Mouse (Mus musculus) stomach, embryonic 16.5 days (tissue): ENCODE measurements around the gene Srp68. TPM values are rescaled to one million over a fixed set of nuclear protein-coding genes. Genes with fewer than 3 reads are reported as not detected.

ENCODE experiments used
- ATAC-seq: fragments of 200-750 bp; cut with Nextera tagmentation; 2 replicates; pipeline ENCODE4 v1.8.0; 2017; ENCODE audit warnings: moderate number of reproducible peaks, moderate TSS enrichment; ENCODE audit not compliant: insufficient read depth, low FRiP score
- H3K27ac ChIP-seq: fragments of 300-500 bp; sonication (generic); 2 replicates; pipeline ENCODE4 v1.5.1; 2014; ENCODE audit warnings: low read length
- H3K27me3 ChIP-seq: fragments of 300-500 bp; sonication (generic); 2 replicates; pipeline ENCODE4 v1.6.1; 2014; ENCODE audit warnings: low read length, control low read depth, mixed read lengths; ENCODE audit not compliant: control insufficient read depth, insufficient read depth
- H3K36me3 ChIP-seq: fragments of 300-500 bp; sonication (generic); 2 replicates; pipeline ENCODE4 v1.6.1; 2014; ENCODE audit warnings: low read length; ENCODE audit not compliant: control insufficient read depth, insufficient read depth
- H3K4me1 ChIP-seq: fragments of 300-500 bp; sonication (generic); 2 replicates; pipeline ENCODE4 v1.6.1; 2014; ENCODE audit warnings: low read length, control low read depth, mixed read lengths; ENCODE audit not compliant: control insufficient read depth, insufficient read depth
- H3K4me2 ChIP-seq: fragments of 300-500 bp; sonication (generic); 2 replicates; pipeline ENCODE4 v1.6.1; 2014; ENCODE audit warnings: low read depth, low read length, mixed read lengths
- H3K4me3 ChIP-seq: fragments of 300-500 bp; sonication (generic); replicated peaks from 2 replicates; pipeline ENCODE4 v1.5.1; 2014; ENCODE audit warnings: mild to moderate bottlenecking, low read length
- H3K9ac ChIP-seq: fragments of 300-500 bp; sonication (generic); 2 replicates; pipeline ENCODE4 v1.6.1; 2014; ENCODE audit warnings: low read length
- H3K9me3 ChIP-seq: fragments of 300-500 bp; sonication (generic); replicated peaks from 2 replicates; pipeline ENCODE4 v1.6.1; 2016; ENCODE audit warnings: low read length, control low read depth; ENCODE audit not compliant: control insufficient read depth
- whole genome bisulfite sequencing: fragments of 180-500 bp; shearing (Covaris S2); extraction: QIAGEN DNeasy Blood & Tissue Kit; methylation state at CpG from one replicate; pipeline ENCODE4 v1.1.7; 2014; 5-methylcytosine and 5-hydroxymethylcytosine counted together
- polyA plus RNA-seq: library from polyadenylated mRNA; unstranded; fragments of >200 nt; fragmentation: Nextera tagmentation; extraction: Ambion mirVana; gene quantifications from 2 replicates; pipeline ENCODE4 v1.2.1, GENCODE M21; 2015

Srp68 gene
- polyA plus RNA-seq, 1 experiment from 2014 or later, result 89.4 TPM

DNA sequence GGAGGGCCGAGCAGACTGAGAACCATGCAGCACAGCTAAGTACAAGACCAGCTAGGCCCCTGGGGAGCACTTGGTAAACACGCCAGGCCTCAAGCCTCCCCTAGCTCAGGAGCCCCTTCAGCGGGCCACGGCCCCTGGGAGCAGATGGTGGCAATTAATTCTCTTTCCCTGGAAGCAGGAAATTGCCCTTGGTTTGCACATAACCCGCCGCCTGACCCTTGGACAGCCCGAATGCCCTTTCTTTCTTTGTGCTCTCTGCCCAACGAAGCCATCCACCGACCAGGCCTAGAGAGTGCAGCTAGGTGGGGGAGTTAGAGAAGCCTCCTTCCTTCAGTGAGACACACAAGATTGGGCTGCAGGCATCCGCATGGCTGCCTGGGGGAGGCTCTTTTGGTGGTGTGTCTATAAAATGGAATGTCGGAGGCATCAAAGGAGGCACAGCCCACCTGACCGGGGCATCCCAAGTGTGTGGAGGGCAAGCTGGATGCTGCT, 32.2 kb downstream of the Srp68 start:
- no peak overlapping the region for H3K4me2 ChIP-seq
- peak overlapping the region; percentile 47 for H3K9ac ChIP-seq
- H3K27ac ChIP-seq, result no peak overlapping the region
- no peaks in the 10 kb centered on the region for H3K9me3 ChIP-seq
- peaks cover 5% of the 10 kb centered on the region for H3K27me3 ChIP-seq
- H3K4me1 ChIP-seq, result peaks cover 4% of the 10 kb centered on the region; the same call in 1 of the 2 replicates
- no peak overlapping the region for H3K4me3 ChIP-seq
- 45% methylated on average over 12 of the region's 12 CpGs for WGBS
- peaks cover 24% of the 10 kb centered on the region for H3K36me3 ChIP-seq
- ATAC-seq, result no peak

DNA sequence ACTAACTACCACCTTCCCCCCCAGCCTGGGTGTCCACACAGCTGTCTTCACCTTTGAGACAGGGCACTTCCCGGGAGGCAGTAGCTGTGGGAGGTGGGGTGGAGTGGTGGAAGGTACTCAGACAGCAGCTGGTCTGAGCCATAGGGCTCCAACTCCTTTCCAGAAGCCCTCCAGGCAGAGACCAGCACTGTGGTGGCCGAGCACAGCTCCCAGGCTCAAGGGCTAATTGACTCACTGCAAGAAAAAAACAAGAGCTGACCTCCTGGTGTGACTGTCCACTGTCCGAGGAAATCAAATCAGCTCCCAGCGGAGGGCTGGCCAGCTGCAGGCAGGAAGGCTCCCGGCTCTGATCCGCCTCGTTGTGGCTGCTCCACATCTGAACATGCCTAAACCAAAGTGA, 34.2 kb downstream of the Srp68 start:
- Histone ChIP-seq H3K27ac (no peak overlapping the region), H3K4me1 (peaks cover 4% of the 10 kb centered on the region; the same call in 1 of the 2 replicates), H3K4me3 (no peak overlapping the region), H3K36me3 (peaks cover 9% of the 10 kb centered on the region; the same call in 1 of the 2 replicates), H3K9ac (no peak overlapping the region), H3K27me3 (peaks cover 5% of the 10 kb centered on the region), H3K4me2 (no peak overlapping the region), H3K9me3 (no peaks in the 10 kb centered on the region)
- WGBS, result 54% methylated on average over 7 of the region's 7 CpGs
- no peak for ATAC-seq

DNA sequence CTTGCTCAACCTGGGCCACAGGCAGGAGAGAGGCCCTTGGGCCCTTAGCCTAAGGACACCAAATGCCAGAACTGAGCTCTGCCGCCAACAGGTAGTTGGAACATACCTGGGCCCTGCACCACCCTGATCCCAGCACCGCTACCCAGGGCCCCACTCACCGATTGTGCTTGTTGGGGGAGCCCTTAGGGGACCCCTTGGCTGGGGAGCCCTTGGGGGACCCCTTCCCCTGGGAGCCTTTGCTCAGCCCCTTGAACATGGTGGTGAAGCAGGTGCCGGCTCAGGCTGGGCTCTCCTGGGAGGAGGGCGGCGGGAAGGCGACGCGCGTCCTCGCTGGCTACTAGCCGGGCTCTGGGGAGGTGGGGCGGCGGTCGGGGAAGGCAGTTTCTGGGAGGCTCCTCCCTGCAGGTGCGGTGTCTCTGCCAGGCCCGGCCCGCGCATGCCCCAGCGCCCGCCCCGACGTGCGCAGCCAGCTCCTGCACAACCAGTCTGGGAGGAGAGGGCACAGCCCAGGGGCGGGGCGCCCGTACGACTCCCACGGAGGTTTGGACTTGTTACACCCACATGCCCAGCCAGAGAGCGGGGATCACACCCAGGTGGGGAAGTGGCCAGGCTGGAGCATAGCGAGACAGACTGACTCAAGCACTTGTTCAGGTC, 36.1 kb downstream of the Srp68 start, which contains the start of gene Evpl:
Gene Evpl, minus strand, starts transcription at position 336 of the 654 bp plus-strand sequence.
- Histone ChIP-seq H3K36me3 (no peaks in the 10 kb centered on the region), H3K9ac (peak within 1 kb of the TSS; percentile 76), H3K4me2 (peak within 1 kb of the TSS; percentile 49), H3K4me1 (peaks cover 4% of the 10 kb centered on the region; the same call in 1 of the 2 replicates), H3K27me3 (peaks cover 5% of the 10 kb centered on the region), H3K9me3 (no peaks in the 10 kb centered on the region), H3K4me3 (peak within 1 kb of the TSS; percentile 53), H3K27ac (peak within 1 kb of the TSS; percentile 84)
- WGBS, result 7% methylated on average over 31 of the region's 31 CpGs
- peak; percentile 95 for ATAC-seq

DNA sequence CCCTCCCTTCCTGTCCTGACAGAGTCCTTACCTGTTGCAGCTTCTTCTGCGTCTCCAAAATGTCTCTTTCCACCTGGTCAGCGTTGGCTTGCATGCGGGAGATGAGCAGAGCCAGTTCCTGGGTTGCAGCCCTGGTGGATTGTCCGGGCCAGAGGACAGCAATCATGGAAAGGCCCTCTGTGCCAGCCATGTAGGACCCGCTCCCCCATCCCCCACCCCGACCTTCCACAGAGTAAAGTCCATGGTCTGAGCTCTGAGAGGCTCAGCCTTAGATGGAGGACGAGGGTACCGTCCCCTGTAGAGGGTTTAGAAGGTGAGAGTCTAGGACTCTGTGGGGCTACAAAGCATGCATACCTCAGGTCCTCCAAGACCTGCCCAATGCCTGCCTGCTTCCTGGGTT, 39.1 kb downstream of the Srp68 start:
- ATAC-seq, result no peak
- Histone ChIP-seq H3K9me3 (no peaks in the 10 kb centered on the region), H3K27me3 (peaks cover 5% of the 10 kb centered on the region), H3K4me2 (no peak overlapping the region), H3K27ac (no peak overlapping the region), H3K4me1 (peaks cover 4% of the 10 kb centered on the region; the same call in 1 of the 2 replicates), H3K4me3 (no peak overlapping the region), H3K36me3 (no peaks in the 10 kb centered on the region), H3K9ac (no peak overlapping the region)
- 87% methylated on average over 8 of the region's 8 CpGs for WGBS

DNA sequence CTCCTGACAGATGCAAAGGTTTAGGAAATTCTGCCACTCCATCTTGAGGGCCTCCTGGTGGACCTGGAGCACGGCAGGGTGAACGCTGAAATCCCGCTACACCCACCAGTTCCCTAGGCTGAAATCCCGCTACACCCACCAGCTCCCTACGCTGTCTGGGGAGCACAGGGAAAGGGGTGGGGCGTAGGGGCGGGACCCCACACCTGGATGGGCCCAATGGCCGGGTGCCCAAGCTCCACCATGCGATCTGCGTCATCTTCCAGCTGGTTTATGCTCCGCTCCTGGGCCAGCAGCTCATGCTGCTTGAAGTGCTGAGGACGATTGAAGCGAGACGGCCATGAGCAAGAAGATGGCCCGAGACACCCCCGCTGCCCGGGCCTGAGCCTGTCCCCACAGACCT, 41.6 kb downstream of the Srp68 start:
- ATAC-seq, result no peak
- no peaks in the 10 kb centered on the region for H3K36me3 ChIP-seq
- no peak overlapping the region for H3K27ac ChIP-seq
- H3K4me2 ChIP-seq, result no peak overlapping the region
- H3K9ac ChIP-seq, result peak overlapping the region; percentile 38; the same call in 1 of the 2 replicates
- H3K4me1 ChIP-seq, result peaks cover 10% of the 10 kb centered on the region
- no peaks in the 10 kb centered on the region for H3K9me3 ChIP-seq
- H3K4me3 ChIP-seq, result no peak overlapping the region
- H3K27me3 ChIP-seq, result no peaks in the 10 kb centered on the region
- 30% methylated on average over 17 of the region's 17 CpGs for WGBS

DNA sequence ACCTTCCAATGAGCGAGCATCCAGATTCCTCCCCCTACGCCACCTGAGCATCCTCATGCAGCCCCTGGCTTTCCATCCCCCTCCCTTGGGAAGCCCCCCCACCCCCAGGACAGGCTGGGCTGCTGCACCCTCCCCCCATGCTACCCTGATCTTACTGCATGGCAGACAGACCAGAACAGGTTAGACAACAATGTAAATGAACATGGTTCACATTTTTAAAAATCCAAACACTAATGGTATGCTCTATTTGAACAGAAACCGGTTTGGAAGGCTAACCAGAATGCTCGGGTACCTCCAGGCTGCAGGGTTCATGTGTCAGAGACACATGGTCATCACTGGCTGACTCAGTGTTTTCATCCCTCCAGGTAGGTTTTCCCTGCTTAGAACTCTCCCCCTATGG, 45.3 kb downstream of the Srp68 start:
- ATAC-seq, result no peak; the same call in 1 of the 2 replicates
- peak overlapping the region; percentile 44 for H3K27ac ChIP-seq
- H3K9ac ChIP-seq, result no peak overlapping the region
- no peak overlapping the region for H3K4me3 ChIP-seq
- peaks cover 10% of the 10 kb centered on the region; the same call in 1 of the 2 replicates for H3K4me1 ChIP-seq
- 56% methylated on average over 4 of the region's 4 CpGs for WGBS
- H3K36me3 ChIP-seq, result no peaks in the 10 kb centered on the region; the same call in 1 of the 2 replicates
- no peak overlapping the region for H3K4me2 ChIP-seq
- H3K27me3 ChIP-seq, result 0 out of 2 replicates have a peak, but pooled peaks cover 3% of the 10 kb centered on the region
- H3K9me3 ChIP-seq, result no peaks in the 10 kb centered on the region

DNA sequence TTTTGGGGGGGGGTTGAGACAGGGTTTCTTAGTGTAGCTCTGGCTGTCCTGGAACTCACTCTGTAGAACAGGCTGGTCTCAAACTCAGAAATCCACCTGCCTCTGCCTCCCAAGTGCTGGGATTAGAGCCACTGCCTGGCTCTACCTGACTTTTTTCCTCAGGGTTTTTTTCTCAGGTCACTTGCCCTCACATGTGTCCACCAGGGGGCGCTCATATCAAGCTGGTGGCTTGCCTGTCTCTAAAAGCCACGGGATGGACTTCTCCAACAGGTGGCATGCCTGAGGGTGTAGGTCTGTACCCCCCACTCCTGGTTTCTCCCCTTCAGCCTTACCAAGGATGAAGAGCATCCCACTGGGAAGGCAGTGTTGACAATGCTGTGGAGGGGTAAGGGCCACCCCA, 47.6 kb downstream of the Srp68 start:
- no peak for ATAC-seq
- Histone ChIP-seq H3K36me3 (no peaks in the 10 kb centered on the region; the same call in 1 of the 2 replicates), H3K9ac (no peak overlapping the region), H3K4me1 (peaks cover 10% of the 10 kb centered on the region), H3K4me2 (no peak overlapping the region), H3K9me3 (no peaks in the 10 kb centered on the region), H3K27me3 (peaks cover 11% of the 10 kb centered on the region), H3K27ac (no peak overlapping the region), H3K4me3 (no peak overlapping the region)
- WGBS, result 2% methylated on average over 2 of the region's 2 CpGs

DNA sequence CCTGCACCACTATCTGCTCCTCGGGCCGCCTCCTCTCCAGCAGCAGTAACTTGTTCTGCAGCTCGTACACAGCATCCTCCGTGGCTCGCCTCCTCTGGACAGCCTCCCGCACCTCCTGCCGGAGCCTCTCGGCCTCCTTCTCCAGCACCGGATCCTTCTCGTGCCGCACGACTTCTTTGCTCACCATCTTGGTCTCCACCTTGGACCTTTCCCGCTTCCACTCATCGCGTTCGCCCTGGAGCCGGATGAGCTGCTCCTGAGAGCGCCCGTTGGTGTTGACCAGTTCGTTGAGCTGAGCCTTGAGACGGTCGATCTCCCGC, 51.3 kb downstream of the Srp68 start:
- H3K4me1 ChIP-seq, result peaks cover 19% of the 10 kb centered on the region
- 28% methylated on average over 23 of the region's 23 CpGs for WGBS
- peak overlapping the region; percentile 60 for H3K9ac ChIP-seq
- peak overlapping the region; percentile 48 for H3K4me2 ChIP-seq
- H3K27me3 ChIP-seq, result peaks cover 11% of the 10 kb centered on the region
- no peak overlapping the region for H3K27ac ChIP-seq
- H3K9me3 ChIP-seq, result no peaks in the 10 kb centered on the region
- ATAC-seq, result no peak
- H3K4me3 ChIP-seq, result peak overlapping the region; percentile 40
- no peaks in the 10 kb centered on the region; the same call in 1 of the 2 replicates for H3K36me3 ChIP-seq

DNA sequence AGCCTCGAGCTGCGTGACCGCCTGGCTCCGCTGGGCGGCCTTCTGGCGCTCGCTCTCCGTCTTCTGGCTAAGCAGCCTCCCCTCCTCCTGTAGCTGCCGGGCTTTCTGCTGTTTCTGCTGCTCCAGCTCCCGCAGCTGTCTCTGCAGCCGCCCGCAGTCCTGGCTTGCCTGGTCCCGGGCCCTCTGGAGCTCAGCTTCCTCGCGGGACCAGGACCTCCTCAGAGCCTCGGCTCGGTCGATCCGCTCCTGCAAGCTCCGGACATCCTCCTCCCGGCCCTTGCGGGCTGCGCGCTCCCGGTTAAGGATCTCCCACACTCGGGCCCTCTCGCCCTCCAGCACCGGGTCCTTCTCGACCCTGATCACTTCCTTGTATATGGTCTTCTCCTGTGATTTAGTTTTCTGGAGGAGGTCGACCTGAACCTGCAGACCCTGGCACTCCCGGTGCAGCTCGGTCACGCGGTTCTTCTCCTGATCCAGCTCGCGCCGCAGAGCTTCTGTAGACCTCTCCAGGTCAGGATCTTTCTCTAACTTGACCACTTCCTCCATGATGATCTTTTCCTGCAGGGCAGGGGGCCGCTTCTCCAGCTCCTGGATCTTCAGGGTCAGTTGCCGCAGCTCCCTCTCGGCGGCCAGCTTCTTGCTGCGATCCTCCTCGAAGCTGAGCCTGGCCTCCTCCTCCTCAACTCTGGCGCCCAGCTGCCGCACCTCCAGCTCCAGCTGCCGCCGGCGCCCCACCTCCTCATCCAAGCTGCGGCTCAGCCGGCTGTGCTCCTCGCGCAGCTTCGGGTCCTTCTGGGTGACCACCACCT, 51.9 kb downstream of the Srp68 start:
- no peak overlapping the region for H3K27ac ChIP-seq
- H3K9ac ChIP-seq, result peak overlapping the region; percentile 60
- peak overlapping the region; percentile 48 for H3K4me2 ChIP-seq
- no peak for ATAC-seq
- WGBS, result 20% methylated on average over 53 of the region's 53 CpGs
- H3K27me3 ChIP-seq, result peaks cover 11% of the 10 kb centered on the region
- H3K9me3 ChIP-seq, result no peaks in the 10 kb centered on the region
- H3K4me3 ChIP-seq, result peak overlapping the region; percentile 40
- H3K4me1 ChIP-seq, result peaks cover 18% of the 10 kb centered on the region
- no peaks in the 10 kb centered on the region; the same call in 1 of the 2 replicates for H3K36me3 ChIP-seq
